Mouse (Mus musculus): Measurements from ENCODE around the gene Acbd5.

- no peak for TF ChIP-seq TAL1 (IDR thresholded peaks at IDR 0.05; ENCODE audit: low read length)
- TF ChIP-seq GATA1 (IDR thresholded peaks at IDR 0.05; ENCODE audit: low read length) = no peak
Measured at GRCm38 (mm10) chr2:23119573-23119972, 51.6 kb downstream of the Acbd5 start.
